Mouse (Mus musculus): ENCODE results near the gene Scpep1. TPM values are rescaled to one million over a fixed set of nuclear protein-coding genes. Genes with fewer than 3 reads are reported as not detected.

Scpep1 gene
- total RNA-seq, 2 experiments from 2014 or later = 22.1 to 25.2 TPM

GRCm38 (mm10) chr11:88981337-88981736 is 26.1 kb upstream of the Scpep1 start:
- intact Hi-C loops (cut with DNase I) = no loop called here
- no peak for DNase-seq

GRCm38 (mm10) chr11:88977188-88977587 is 21.9 kb upstream of the Scpep1 start:
- intact Hi-C loops (cut with DNase I) = no loop called here
- DNase-seq = no peak

- intact Hi-C loops (cut with DNase I) = no loop called here
- DNase-seq = no peak
Observed at GRCm38 (mm10) chr11:88976320-88976719, 21.1 kb upstream of the Scpep1 start.

- DNase-seq = peak; percentile 93 to 95
- intact Hi-C loops (cut with DNase I) = loop anchor here (5.0 kb wide), 1 partner anchor 127 kb away; no protein-coding TSS in a partner anchor
Observed at GRCm38 (mm10) chr11:88973776-88974701, 18.8 kb upstream of the Scpep1 start.

GRCm38 (mm10) chr11:88970202-88970732 is 15.0 kb upstream of the Scpep1 start, which contains the start of gene Coil:
Coil (plus strand) TSS chr11:88970252.
- intact Hi-C loops (cut with DNase I) = loop anchor here (5.0 kb wide), 1 partner anchor 123 kb away; no protein-coding TSS in a partner anchor

GRCm38 (mm10) chr11:88966881-88967361 is 11.7 kb upstream of the Scpep1 start, which contains the start of gene Elobl:
Elobl (minus strand) TSS chr11:88966931.
- intact Hi-C loops (cut with DNase I) = no loop called here
- no peak for DNase-seq

More at GRCm38 (mm10) chr11:88970202-88970732, 15.0 kb upstream of the Scpep1 start, which contains the start of gene Coil:
- no peak for DNase-seq

- DNase-seq = no peak
- intact Hi-C loops (cut with DNase I) = loop anchor here (5.0 kb wide), 2 partner anchors 52 to 97 kb away; partner anchors contain the start of gene Akap1
Observed at GRCm38 (mm10) chr11:88958851-88959250, 3.6 kb upstream of the Scpep1 start.

GRCm38 (mm10) chr11:88954803-88955202 is 462 bp downstream of the Scpep1 start:
- intact Hi-C loops (cut with DNase I) = loop anchor here (1.0 to 5.0 kb wide), 3 partner anchors 48 to 107 kb away; partner anchors contain the start of gene Akap1
- peak in 1 of 2 experiments; percentile 10 for DNase-seq

GRCm38 (mm10) chr11:88953582-88953981 is 1.7 kb downstream of the Scpep1 start:
- intact Hi-C loops (cut with DNase I) = no loop called here

GRCm38 (mm10) chr11:88952117-88952516 is 3.1 kb downstream of the Scpep1 start:
- intact Hi-C loops (cut with DNase I) = no loop called here
- DNase-seq = no peak

More at GRCm38 (mm10) chr11:88953582-88953981, 1.7 kb downstream of the Scpep1 start:
- DNase-seq = no peak

- no peak for DNase-seq
- intact Hi-C loops (cut with DNase I) = no loop called here
Observed at GRCm38 (mm10) chr11:88951576-88951975, 3.7 kb downstream of the Scpep1 start.

GRCm38 (mm10) chr11:88950640-88951250 is 4.5 kb downstream of the Scpep1 start:
- DNase-seq = no peak
- intact Hi-C loops (cut with DNase I) = no loop called here

GRCm38 (mm10) chr11:88949802-88950639 is 5.2 kb downstream of the Scpep1 start:
- no peak for DNase-seq
- intact Hi-C loops (cut with DNase I) = no loop called here

GRCm38 (mm10) chr11:88948896-88949295 is 6.4 kb downstream of the Scpep1 start:
- DNase-seq = no peak
- intact Hi-C loops (cut with DNase I) = no loop called here

GRCm38 (mm10) chr11:88945971-88946585 is 9.2 kb downstream of the Scpep1 start:
- intact Hi-C loops (cut with DNase I) = no loop called here
- no peak for DNase-seq

- intact Hi-C loops (cut with DNase I) = no loop called here
Observed at GRCm38 (mm10) chr11:88941489-88941888, 13.8 kb downstream of the Scpep1 start.

GRCm38 (mm10) chr11:88939634-88940033 is 15.6 kb downstream of the Scpep1 start:
- DNase-seq = no peak
- intact Hi-C loops (cut with DNase I) = no loop called here

More at GRCm38 (mm10) chr11:88941489-88941888, 13.8 kb downstream of the Scpep1 start:
- no peak for DNase-seq

- intact Hi-C loops (cut with DNase I) = no loop called here
- DNase-seq = no peak
Observed at GRCm38 (mm10) chr11:88938770-88939169, 16.5 kb downstream of the Scpep1 start.

- intact Hi-C loops (cut with DNase I) = no loop called here
- DNase-seq = no peak
Observed at GRCm38 (mm10) chr11:88937886-88938285, 17.4 kb downstream of the Scpep1 start.

All from heart, postnatal 14 days (tissue).